Mouse (Mus musculus) MEL (cell line): ENCODE measurements at regions not wholly inside any gene's neighbourhood (a gene's known extent, or its start where the extent isn't known, plus 50 kb on each side); places are given as distances from the start of the nearest gene placed in this dataset.

Source experiments
- CTCF ChIP-seq, 3 experiments: IDR thresholded peaks in 2 of 3; conservative IDR thresholded peaks in 1 of 3; 2 replicates each; pipeline ENCODE4 v1.5.1; 2011 to 2012; ENCODE audit warnings: low read length in 3 of 3, low read depth in 2 of 3, mild to moderate bottlenecking in 2 of 3, improper control_type of control experiment in 1 of 3, inconsistent platforms in 1 of 3, mixed read lengths in 1 of 3, moderate library complexity in 1 of 3; ENCODE audit not compliant: control insufficient read depth in 1 of 3, insufficient read depth in 1 of 3, poor library complexity in 1 of 3, severe bottlenecking in 1 of 3
- E2F4 ChIP-seq: IDR thresholded peaks from 2 replicates; pipeline ENCODE4 v1.6.1; 2011; ENCODE audit warnings: low read depth, low read length, improper control_type of control experiment, borderline replicate concordance
- GATA1 ChIP-seq: IDR thresholded peaks from 2 replicates; pipeline ENCODE4 v1.6.1; 2011; ENCODE audit warnings: low read depth, low read length, improper control_type of control experiment
- HCFC1 ChIP-seq: IDR thresholded peaks from 2 replicates; pipeline ENCODE4 v1.6.1; 2012; ENCODE audit warnings: low read depth, mild to moderate bottlenecking, inconsistent platforms, low read length, improper control_type of control experiment, moderate library complexity
- MXI1 ChIP-seq: IDR thresholded peaks from 2 replicates; pipeline ENCODE4 v1.6.1; 2011; ENCODE audit warnings: mild to moderate bottlenecking, low read depth, low read length, improper control_type of control experiment
- TBP ChIP-seq: IDR thresholded peaks from 2 replicates; pipeline ENCODE4 v1.8.0; 2011; ENCODE audit warnings: low read depth, low read length, improper control_type of control experiment
- UBTF ChIP-seq: IDR thresholded peaks from 2 replicates; pipeline ENCODE4 v1.6.1; 2012; ENCODE audit warnings: low read depth, mild to moderate bottlenecking, inconsistent platforms, low read length, improper control_type of control experiment, moderate library complexity, borderline replicate concordance; ENCODE audit not compliant: insufficient read depth
- USF1 ChIP-seq: IDR thresholded peaks from 2 replicates; pipeline ENCODE4 v1.6.1; 2014; ENCODE audit warnings: low read depth, mild to moderate bottlenecking, inconsistent platforms, low read length, improper control_type of control experiment, moderate library complexity

DNA sequence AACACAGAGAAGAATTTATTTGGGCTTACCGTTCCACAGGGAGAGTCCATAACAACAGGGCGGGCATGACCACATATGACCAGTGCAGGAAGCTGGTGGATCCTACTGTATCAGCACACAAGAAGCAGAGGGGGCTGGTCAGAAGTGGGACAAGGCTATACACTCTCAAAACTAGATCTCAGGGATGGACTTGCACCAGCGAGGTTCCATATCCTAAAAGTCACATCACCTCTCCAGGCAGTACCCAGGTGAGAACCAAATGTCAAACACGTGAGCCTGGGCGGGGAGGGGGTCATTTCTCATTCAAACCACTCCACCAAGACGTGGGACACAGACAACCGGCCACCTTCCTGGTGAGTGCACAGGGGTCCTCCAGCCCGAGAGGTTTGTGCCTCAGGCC is 167.9 kb downstream of the Basp1 start:
- TF ChIP-seq E2F4 (no peak), MXI1 (no peak), HCFC1 (no peak), CTCF (IDR thresholded peaks at IDR 0.05 in 2 of 3, conservative IDR thresholded peaks at IDR 0.05 in 1 of 3; ENCODE audit: control insufficient read depth in 1 of 3, insufficient read depth in 1 of 3, low read depth in 2 of 3, low read length in 3 of 3, poor library complexity in 1 of 3, severe bottlenecking in 1 of 3) (no peak), UBTF (no peak), USF1 (no peak), GATA1 (no peak), TBP (no peak)
